Mouse (Mus musculus): Measurements from ENCODE around the gene A430078G23Rik.

- TF ChIP-seq CTCF (IDR thresholded peaks at IDR 0.05; ENCODE audit: low read depth) (no peak), EP300 (IDR thresholded peaks at IDR 0.05; ENCODE audit: low read depth) (no peak)
Observed at GRCm38 (mm10) chr8:3388591-3389338, 35.5 kb downstream of the A430078G23Rik start.
